Mouse (Mus musculus) brain, embryonic 14.5 days (tissue): ENCODE measurements at regions not wholly inside any gene's neighbourhood (a gene's known extent, or its start where the extent isn't known, plus 50 kb on each side); places are given as distances from the start of the nearest gene placed in this dataset.

ENCODE experiments used
- CTCF ChIP-seq: fragments of 200-500 bp; IDR thresholded peaks from 2 replicates; pipeline ENCODE4 v1.5.1; 2012; ENCODE audit warnings: inconsistent platforms, mild to moderate bottlenecking, moderate library complexity, borderline replicate concordance; ENCODE audit not compliant: insufficient read depth, insufficient read length; ENCODE audit errors: extremely low read depth
- POLR2A ChIP-seq: fragments of 200-500 bp; IDR thresholded peaks from 2 replicates; pipeline ENCODE4 v1.6.1; 2012; ENCODE audit warnings: mild to moderate bottlenecking, inconsistent platforms, borderline replicate concordance; ENCODE audit not compliant: poor library complexity, insufficient read depth, insufficient read length, severe bottlenecking; ENCODE audit errors: extremely low read depth

DNA sequence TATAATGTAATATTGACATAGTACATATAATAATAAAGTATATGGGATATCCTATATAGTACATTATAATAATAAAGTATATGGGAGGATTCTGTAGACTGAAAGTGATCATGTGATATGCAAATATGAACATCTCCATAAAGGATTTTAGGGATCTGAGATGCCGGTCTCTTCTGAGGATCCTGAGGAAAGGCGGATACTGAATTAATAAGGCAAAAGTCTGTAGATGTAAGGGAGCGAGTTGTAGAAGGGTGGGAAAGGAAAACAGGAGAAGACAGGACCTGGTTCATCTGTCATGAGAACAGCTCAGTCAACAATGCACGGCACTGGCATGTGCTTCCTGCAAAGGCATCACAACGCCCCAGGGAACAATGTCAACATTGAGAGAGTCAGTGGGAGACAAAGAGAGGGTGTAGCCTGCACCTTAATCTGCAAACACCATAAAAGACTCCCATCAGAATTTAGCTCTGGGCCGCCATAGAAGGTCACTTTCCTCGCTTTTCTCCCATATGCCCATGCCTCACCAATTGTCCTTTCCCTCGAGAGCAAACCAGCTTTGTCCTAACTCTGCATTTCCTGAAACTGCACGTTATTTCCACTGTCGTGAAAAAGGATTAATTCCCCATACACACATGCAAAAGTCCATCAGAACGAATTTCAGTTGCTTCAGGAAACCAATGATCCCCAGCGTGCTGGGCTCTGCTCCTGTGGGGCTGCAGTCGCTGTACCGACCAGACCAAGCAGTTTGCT lies 53.7 kb upstream of the Cpm start:
- no peak for TF ChIP-seq CTCF
- TF ChIP-seq POLR2A, result no peak
